Mouse (Mus musculus): Measurements from ENCODE around the gene Arvcf. TPM values are rescaled to one million over a fixed set of nuclear protein-coding genes. Genes with fewer than 3 reads are reported as not detected.

Arvcf gene
- total and polyA plus RNA-seq, 2 experiments from 2014 or later, result 22.5 to 62.1 TPM

DNA sequence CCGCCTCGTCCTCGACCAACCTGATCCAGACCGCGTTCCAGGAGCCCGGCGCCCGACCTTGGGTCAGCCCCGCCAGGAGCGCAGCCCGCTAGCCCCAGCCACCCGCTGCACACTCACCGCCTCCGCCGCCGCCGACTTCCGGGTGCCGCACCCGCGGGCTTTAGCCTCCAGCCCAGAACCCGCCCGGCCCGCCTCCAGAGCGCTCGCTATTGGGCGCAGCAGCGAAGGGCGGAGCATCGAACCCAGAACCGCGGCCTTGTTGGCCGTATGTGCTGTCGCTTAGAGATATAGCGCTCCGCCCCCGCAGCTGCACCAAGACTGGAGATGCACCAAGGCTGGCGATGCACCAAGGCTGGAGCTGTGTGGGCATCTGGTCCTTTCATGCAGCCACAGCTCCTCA lies 4.2 kb upstream of the Arvcf start:
- H3K27ac ChIP-seq (ENCODE audit: low read depth), result peak overlapping the region; percentile 54
- no peaks in the 10 kb centered on the region for H3K9me3 ChIP-seq (replicated peaks; ENCODE audit: control insufficient read depth, low read length)
- H3K36me3 ChIP-seq (replicated peaks; ENCODE audit: control insufficient read depth, insufficient read depth, low read length), result no peaks in the 10 kb centered on the region
- H3K4me3 ChIP-seq (ENCODE audit: low read depth, low read length), result peak overlapping the region; percentile 61
- no peak for TF ChIP-seq EP300 (IDR thresholded peaks at IDR 0.05; ENCODE audit: low read depth)
- no peak for TF ChIP-seq CTCF (IDR thresholded peaks at IDR 0.05; ENCODE audit: low read depth)
- peak overlapping the region; percentile 69 for H3K4me2 ChIP-seq (ENCODE audit: low read depth, low read length)
- 0 out of 2 replicates have a peak, but pooled peaks cover 3% of the 10 kb centered on the region for H3K27me3 ChIP-seq (ENCODE audit: control insufficient read depth, insufficient read depth, low read length)
- ATAC-seq (ENCODE audit: insufficient read depth, low read depth) (peak; percentile 88), DNase-seq (ENCODE audit: low spot score) (peak; percentile 91)
- under 1% methylated on average over 37 of the region's 38 CpGs for WGBS
- H3K4me1 ChIP-seq (ENCODE audit: control insufficient read depth, insufficient read depth), result peaks cover 21% of the 10 kb centered on the region
- peak overlapping the region; percentile 61 for H3K9ac ChIP-seq (replicated peaks; ENCODE audit: low read depth, low read length)

DNA sequence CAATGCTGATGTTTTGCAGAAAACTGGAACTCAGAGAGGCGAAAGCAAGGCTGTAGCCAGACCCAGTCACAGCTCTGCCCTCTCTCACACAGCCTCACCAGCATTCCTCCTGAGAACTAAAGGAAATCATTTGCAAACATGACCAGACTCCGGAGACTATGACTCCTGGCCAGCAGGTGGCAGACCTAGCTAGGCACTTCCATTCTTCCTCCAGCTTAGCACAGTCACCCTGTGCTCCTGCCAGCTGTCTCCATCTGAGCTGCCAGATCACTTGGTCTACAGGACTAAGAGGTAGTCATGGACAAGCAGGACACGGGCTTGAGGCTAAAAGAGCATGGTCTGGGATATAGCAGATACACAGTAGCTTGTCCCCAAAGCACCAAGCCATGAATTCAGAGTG lies 2.7 kb upstream of the Arvcf start:
- H3K9ac ChIP-seq (replicated peaks; ENCODE audit: low read depth, low read length), result no peak overlapping the region
- H3K4me1 ChIP-seq (ENCODE audit: control insufficient read depth, insufficient read depth), result peaks cover 12% of the 10 kb centered on the region
- peak; percentile 92 for TF ChIP-seq CTCF (IDR thresholded peaks at IDR 0.05; ENCODE audit: low read depth)
- TF ChIP-seq EP300 (IDR thresholded peaks at IDR 0.05; ENCODE audit: low read depth), result no peak
- H3K4me3 ChIP-seq (ENCODE audit: low read depth, low read length), result no peak overlapping the region
- H3K27ac ChIP-seq (ENCODE audit: low read depth), result no peak overlapping the region
- peak; percentile 34 for ATAC-seq (ENCODE audit: insufficient read depth, low read depth)
- H3K9me3 ChIP-seq (replicated peaks; ENCODE audit: control insufficient read depth, low read length), result no peaks in the 10 kb centered on the region
- H3K27me3 ChIP-seq (ENCODE audit: control insufficient read depth, insufficient read depth, low read length), result peaks cover 10% of the 10 kb centered on the region
- no peaks in the 10 kb centered on the region for H3K36me3 ChIP-seq (replicated peaks; ENCODE audit: control insufficient read depth, insufficient read depth, low read length)
- DNase-seq (ENCODE audit: low spot score), result peak; percentile 90
- no peak overlapping the region for H3K4me2 ChIP-seq (ENCODE audit: low read depth, low read length)
- 4% methylated on average over 3 of the region's 3 CpGs for WGBS

DNA sequence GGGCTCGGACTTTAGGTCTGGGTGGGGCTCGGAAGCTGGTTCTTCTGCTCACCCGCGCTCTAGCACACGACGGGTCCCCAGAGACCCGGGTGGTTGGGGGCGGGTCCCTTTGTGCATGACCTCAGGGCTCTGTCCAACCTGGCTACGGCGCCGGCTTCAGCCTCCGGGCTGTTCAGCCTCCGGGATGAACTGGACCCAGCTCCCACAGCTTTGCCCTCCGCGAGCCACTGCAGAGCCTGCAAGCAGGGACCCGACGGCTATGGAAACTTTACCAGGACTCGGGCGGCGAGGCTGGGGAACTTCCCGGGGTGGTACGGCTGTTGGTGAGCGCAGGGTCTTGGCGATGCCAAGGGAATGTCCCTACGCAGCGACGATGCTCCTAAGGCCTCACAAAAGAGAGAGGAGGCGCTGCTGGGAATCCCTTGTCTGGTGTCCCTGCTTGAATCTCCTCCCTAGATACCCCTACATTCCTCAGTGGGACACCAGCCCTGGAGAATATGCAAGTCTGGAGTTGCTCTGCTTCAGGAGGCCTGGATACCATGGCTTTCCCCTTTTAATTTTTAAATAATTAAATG lies 706 bp downstream of the Arvcf start:
- peak overlapping the region; percentile 74 for H3K4me3 ChIP-seq (ENCODE audit: low read depth, low read length)
- peaks cover 3% of the 10 kb centered on the region; the same call in 1 of the 2 replicates for H3K4me1 ChIP-seq (ENCODE audit: control insufficient read depth, insufficient read depth)
- no peaks in the 10 kb centered on the region for H3K9me3 ChIP-seq (replicated peaks; ENCODE audit: control insufficient read depth, low read length)
- 3% methylated on average over 28 of the region's 28 CpGs for WGBS
- peak overlapping the region; percentile 54 for H3K9ac ChIP-seq (replicated peaks; ENCODE audit: low read depth, low read length)
- H3K4me2 ChIP-seq (ENCODE audit: low read depth, low read length), result peak overlapping the region; percentile 100
- H3K36me3 ChIP-seq (replicated peaks; ENCODE audit: control insufficient read depth, insufficient read depth, low read length), result no peaks in the 10 kb centered on the region
- H3K27ac ChIP-seq (ENCODE audit: low read depth), result no peak overlapping the region
- ATAC-seq (ENCODE audit: insufficient read depth, low read depth) (peak; percentile 7; the same call in 1 of the 2 replicates), DNase-seq (ENCODE audit: low spot score) (no peak)
- TF ChIP-seq CTCF (IDR thresholded peaks at IDR 0.05; ENCODE audit: low read depth) (no peak), EP300 (IDR thresholded peaks at IDR 0.05; ENCODE audit: low read depth) (no peak)
- peaks cover 15% of the 10 kb centered on the region for H3K27me3 ChIP-seq (ENCODE audit: control insufficient read depth, insufficient read depth, low read length)

DNA sequence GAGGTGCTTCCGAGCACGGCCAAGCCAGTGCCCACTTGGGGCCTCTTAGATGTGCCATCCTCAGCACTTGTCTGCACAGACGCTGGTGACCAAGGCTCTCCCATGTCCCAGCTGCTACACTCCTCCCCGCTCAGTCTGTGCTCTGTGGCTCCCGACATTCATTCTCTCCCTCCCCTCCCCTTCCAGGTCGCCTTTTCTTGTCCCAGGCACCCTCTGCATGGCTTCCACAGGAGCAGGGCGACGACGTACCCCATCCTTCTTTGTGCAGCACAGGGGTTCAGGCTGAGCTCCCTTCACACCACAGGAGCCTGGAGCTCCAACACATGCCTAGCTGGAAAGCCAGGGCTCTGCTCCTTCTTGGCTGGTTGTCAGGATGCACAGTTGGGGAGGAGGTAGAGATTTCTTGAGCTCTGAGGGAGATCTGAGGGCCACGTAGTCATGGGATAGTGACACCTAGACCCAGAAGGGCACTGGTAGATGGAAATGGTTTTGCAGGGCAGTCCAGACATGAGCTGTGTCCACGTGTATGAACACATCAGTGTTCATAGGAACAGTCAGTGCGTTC lies 1.9 kb downstream of the Arvcf start:
- H3K27ac ChIP-seq (ENCODE audit: low read depth), result no peak overlapping the region
- H3K9me3 ChIP-seq (replicated peaks; ENCODE audit: control insufficient read depth, low read length), result no peaks in the 10 kb centered on the region
- no peak for ATAC-seq (ENCODE audit: insufficient read depth, low read depth)
- DNase-seq (ENCODE audit: low spot score), result no peak
- WGBS, result 73% methylated on average over 12 of the region's 12 CpGs
- peaks cover 15% of the 10 kb centered on the region for H3K27me3 ChIP-seq (ENCODE audit: control insufficient read depth, insufficient read depth, low read length)
- no peak overlapping the region for H3K9ac ChIP-seq (replicated peaks; ENCODE audit: low read depth, low read length)
- H3K4me3 ChIP-seq (ENCODE audit: low read depth, low read length), result no peak overlapping the region
- no peak overlapping the region for H3K4me2 ChIP-seq (ENCODE audit: low read depth, low read length)
- H3K4me1 ChIP-seq (ENCODE audit: control insufficient read depth, insufficient read depth), result peaks cover 3% of the 10 kb centered on the region; the same call in 1 of the 2 replicates
- no peak for TF ChIP-seq CTCF (IDR thresholded peaks at IDR 0.05; ENCODE audit: low read depth)
- TF ChIP-seq EP300 (IDR thresholded peaks at IDR 0.05; ENCODE audit: low read depth), result no peak
- no peaks in the 10 kb centered on the region for H3K36me3 ChIP-seq (replicated peaks; ENCODE audit: control insufficient read depth, insufficient read depth, low read length)

DNA sequence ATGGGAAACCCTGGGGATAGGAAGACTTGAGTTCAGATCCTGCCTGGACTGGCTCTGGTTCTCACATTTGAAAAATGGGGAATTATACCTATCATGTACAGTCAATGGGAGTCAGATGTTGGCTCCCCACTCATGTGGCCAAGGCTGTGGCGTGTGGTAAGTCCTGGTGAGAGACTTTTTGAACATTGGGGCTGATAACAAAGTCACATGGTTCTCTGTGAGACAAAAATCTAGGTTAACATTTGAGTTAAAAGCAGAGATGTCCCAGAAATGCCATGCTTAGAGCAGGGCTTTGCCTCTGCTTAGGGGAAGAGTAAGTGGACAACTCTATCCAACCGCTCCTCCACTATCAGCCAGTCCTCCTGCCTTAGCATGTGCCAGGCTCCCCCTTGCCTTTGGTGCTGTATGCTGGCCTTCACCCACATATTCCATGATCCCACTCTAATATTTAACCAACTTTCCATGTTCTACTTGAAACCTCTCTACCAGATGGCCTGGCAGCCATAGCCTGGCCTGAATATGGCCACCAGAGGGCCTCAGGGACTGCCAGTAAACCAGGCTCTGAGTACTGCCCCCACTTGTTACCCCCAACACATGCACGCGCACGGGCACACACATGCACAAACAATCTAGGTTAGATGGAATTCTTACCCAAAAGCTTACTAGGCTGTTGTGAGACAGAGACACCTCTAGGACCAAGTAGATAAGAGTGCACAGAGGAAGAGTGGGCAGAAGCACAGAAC lies 3.5 kb downstream of the Arvcf start:
- DNase-seq (ENCODE audit: low spot score) (no peak), ATAC-seq (ENCODE audit: insufficient read depth, low read depth) (no peak)
- H3K27me3 ChIP-seq (ENCODE audit: control insufficient read depth, insufficient read depth, low read length), result peaks cover 15% of the 10 kb centered on the region
- no peak overlapping the region for H3K27ac ChIP-seq (ENCODE audit: low read depth)
- no peak overlapping the region for H3K4me3 ChIP-seq (ENCODE audit: low read depth, low read length)
- WGBS, result 60% methylated on average over 5 of the region's 5 CpGs
- peaks cover 3% of the 10 kb centered on the region; the same call in 1 of the 2 replicates for H3K4me1 ChIP-seq (ENCODE audit: control insufficient read depth, insufficient read depth)
- no peaks in the 10 kb centered on the region for H3K36me3 ChIP-seq (replicated peaks; ENCODE audit: control insufficient read depth, insufficient read depth, low read length)
- no peaks in the 10 kb centered on the region for H3K9me3 ChIP-seq (replicated peaks; ENCODE audit: control insufficient read depth, low read length)
- no peak overlapping the region for H3K4me2 ChIP-seq (ENCODE audit: low read depth, low read length)
- no peak overlapping the region for H3K9ac ChIP-seq (replicated peaks; ENCODE audit: low read depth, low read length)
- TF ChIP-seq EP300 (IDR thresholded peaks at IDR 0.05; ENCODE audit: low read depth), result no peak
- peak; percentile 72 for TF ChIP-seq CTCF (IDR thresholded peaks at IDR 0.05; ENCODE audit: low read depth)
